Mouse (Mus musculus) small intestine, adult 2 months (tissue): ENCODE data around the gene Slc12a8.

Experiments
- CTCF ChIP-seq: fragments of 200-500 bp; IDR thresholded peaks from 2 replicates; pipeline ENCODE4 v1.5.1; 2012; ENCODE audit warnings: low read depth, mild to moderate bottlenecking, control low read depth, inconsistent platforms, low read length, moderate library complexity, mixed read lengths; ENCODE audit not compliant: insufficient replicate concordance, insufficient read length; ENCODE audit errors: extremely low read depth
- POLR2A ChIP-seq: fragments of 200-500 bp; IDR thresholded peaks from 2 replicates; pipeline ENCODE4 v1.6.1; 2012; ENCODE audit warnings: low read depth, mild to moderate bottlenecking, control low read depth, inconsistent platforms, low read length, moderate library complexity

DNA sequence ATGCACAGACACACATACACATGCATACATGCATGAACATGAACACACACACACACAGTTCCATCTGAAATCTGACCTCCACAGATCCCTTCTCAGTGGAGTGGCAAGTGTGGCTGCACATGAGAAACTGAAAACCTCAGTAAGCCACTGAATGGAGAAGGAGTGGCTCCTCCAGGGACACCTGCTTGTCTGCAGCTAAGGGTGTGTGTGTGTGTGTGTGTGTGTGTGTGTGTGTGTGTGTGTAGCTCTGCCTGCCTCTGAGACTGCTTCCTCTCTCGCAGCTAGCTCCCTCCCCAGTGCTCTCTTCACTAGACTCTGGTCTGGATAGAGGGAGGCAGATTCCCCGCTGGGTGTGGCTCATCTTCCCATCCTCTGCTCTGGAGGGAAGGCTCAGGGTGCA lies 92.4 kb downstream of the Slc12a8 start:
- TF ChIP-seq POLR2A: no peak
- no peak for TF ChIP-seq CTCF
